Mouse (Mus musculus) embryo, embryonic 11 days (tissue): ENCODE data around the gene Olfr1133.
"Not testable (repeated sequence)": the region's sequence is repeated elsewhere in the genome, so short reads cannot be mapped to it uniquely, and the experiment has no call there.

ENCODE experiments used
- DNase-seq: peaks from one replicate; pipeline ENCODE4 v3.0.0-alpha.2; 2015

The Olfr1133 gene

GRCm38 (mm10) chr2:87647274-87647673, at the start of gene Olfr1133:
Olfr1133 (minus strand) TSS chr2:87647374.
- no peak for DNase-seq

- DNase-seq: no peak
Measured at GRCm38 (mm10) chr2:87693847-87694246, 46.7 kb upstream of the Olfr1133 start, which contains the start of gene Olfr1136. Olfr1136 (minus strand) TSS chr2:87693947.

GRCm38 (mm10) chr2:87673564-87673963, 26.4 kb upstream of the Olfr1133 start, which contains the start of gene Olfr1135:
Olfr1135 (minus strand) TSS chr2:87673664.
- DNase-seq: no peak

GRCm38 (mm10) chr2:87658360-87658759, 11.2 kb upstream of the Olfr1133 start, which contains the start of gene Olfr1134:
Olfr1134 (minus strand) TSS chr2:87658460.
- no peak for DNase-seq

GRCm38 (mm10) chr2:87642441-87642840, 4.7 kb downstream of the Olfr1133 start:
- DNase-seq: no peak

- DNase-seq: no peak
Measured at GRCm38 (mm10) chr2:87637435-87637834, 9.7 kb downstream of the Olfr1133 start, which contains the start of gene Olfr1132. Olfr1132 (minus strand) TSS chr2:87637535.

- no peak for DNase-seq
Measured at GRCm38 (mm10) chr2:87626804-87627203, 20.4 kb downstream of the Olfr1133 start, which contains the start of gene Olfr1131. Olfr1131 (plus strand) TSS chr2:87627104.

GRCm38 (mm10) chr2:87605912-87606311, 41.3 kb downstream of the Olfr1133 start, which contains the start of gene Olfr1130:
Olfr1130 (plus strand) TSS chr2:87606212.
- DNase-seq: not testable (repeated sequence)
